Mouse (Mus musculus) MEL (cell line): Measurements from ENCODE around the gene Bmp2.

Experiments
- CTCF ChIP-seq, 3 experiments: IDR thresholded peaks in 2 of 3; conservative IDR thresholded peaks in 1 of 3; 2 replicates each; pipeline ENCODE4 v1.5.1; 2011 to 2012; ENCODE audit warnings: low read length in 3 of 3, low read depth in 2 of 3, mild to moderate bottlenecking in 2 of 3, improper control_type of control experiment in 1 of 3, inconsistent platforms in 1 of 3, mixed read lengths in 1 of 3, moderate library complexity in 1 of 3; ENCODE audit not compliant: control insufficient read depth in 1 of 3, insufficient read depth in 1 of 3, poor library complexity in 1 of 3, severe bottlenecking in 1 of 3
- EP300 ChIP-seq, 2 experiments: IDR thresholded peaks; 2 replicates each; pipeline ENCODE4 v1.6.1; 2011; ENCODE audit warnings: improper control_type of control experiment in 2 of 2, low read length in 2 of 2, low read depth in 1 of 2, mild to moderate bottlenecking in 1 of 2
- ETS1 ChIP-seq: IDR thresholded peaks from 2 replicates; pipeline ENCODE4 v1.6.1; 2012; ENCODE audit warnings: low read depth, mild to moderate bottlenecking, inconsistent platforms, low read length, improper control_type of control experiment, moderate library complexity
- GATA1 ChIP-seq: IDR thresholded peaks from 2 replicates; pipeline ENCODE4 v1.6.1; 2011; ENCODE audit warnings: low read depth, low read length, improper control_type of control experiment
- HCFC1 ChIP-seq: IDR thresholded peaks from 2 replicates; pipeline ENCODE4 v1.6.1; 2012; ENCODE audit warnings: low read depth, mild to moderate bottlenecking, inconsistent platforms, low read length, improper control_type of control experiment, moderate library complexity
- MAX ChIP-seq: IDR thresholded peaks from 2 replicates; pipeline ENCODE4 v1.6.1; 2011; ENCODE audit warnings: low read length, improper control_type of control experiment
- NRF1 ChIP-seq: IDR thresholded peaks from 2 replicates; pipeline ENCODE4 v1.6.1; 2014; ENCODE audit warnings: low read depth, mild to moderate bottlenecking, inconsistent platforms, low read length, improper control_type of control experiment, moderate library complexity; ENCODE audit not compliant: poor library complexity, insufficient read depth, severe bottlenecking

DNA sequence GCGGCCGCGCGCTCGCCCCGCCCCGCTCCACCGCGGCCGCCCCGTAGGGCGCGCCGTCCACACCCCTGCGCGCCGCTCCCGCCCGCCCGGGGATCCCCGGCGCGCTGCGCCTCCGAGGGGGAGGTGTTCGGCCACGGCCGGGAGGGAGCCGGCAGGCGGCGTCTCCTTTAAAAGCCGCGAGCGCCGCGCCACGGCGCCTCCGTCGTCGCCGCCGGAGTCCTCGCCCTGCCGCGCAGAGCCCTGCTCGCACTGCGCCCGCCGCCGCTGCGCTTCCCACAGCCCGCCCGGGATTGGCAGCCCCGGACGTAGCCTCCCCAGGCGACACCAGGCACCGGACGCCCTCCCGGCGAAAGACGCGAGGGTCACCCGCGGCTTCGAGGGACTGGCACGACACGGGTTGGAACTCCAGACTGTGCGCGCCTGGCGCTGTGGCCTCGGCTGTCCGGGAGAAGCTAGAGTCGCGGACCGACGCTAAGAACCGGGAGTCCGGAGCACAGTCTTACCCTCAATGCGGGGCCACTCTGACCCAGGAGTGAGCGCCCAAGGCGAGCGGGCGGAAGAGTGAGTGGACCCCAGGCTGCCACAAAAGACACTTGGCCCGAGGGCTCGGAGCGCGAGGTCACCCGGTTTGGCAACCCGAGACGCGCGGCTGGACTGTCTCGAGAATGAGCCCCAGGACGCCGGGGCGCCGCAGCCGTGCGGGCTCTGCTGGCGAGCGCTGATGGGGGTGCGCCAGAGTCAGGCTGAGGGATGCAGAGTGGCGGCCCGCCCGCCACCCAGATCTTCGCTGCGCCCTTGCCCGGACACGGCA, at the start of gene Bmp2:
- TF ChIP-seq NRF1 (no peak), ETS1 (no peak), EP300 (IDR thresholded peaks at IDR 0.05; ENCODE audit: low read depth in 1 of 2, low read length in 2 of 2) (no peak), HCFC1 (no peak), CTCF (IDR thresholded peaks at IDR 0.05 in 2 of 3, conservative IDR thresholded peaks at IDR 0.05 in 1 of 3; ENCODE audit: control insufficient read depth in 1 of 3, insufficient read depth in 1 of 3, low read depth in 2 of 3, low read length in 3 of 3, poor library complexity in 1 of 3, severe bottlenecking in 1 of 3) (no peak), GATA1 (no peak), MAX (no peak)
